Mouse (Mus musculus) ES-Bruce4 (cell line): ENCODE measurements around the gene Xndc1.

Source experiments
- CTCF ChIP-seq: IDR thresholded peaks from one replicate; pipeline ENCODE4 v1.8.1; 2011; ENCODE audit warnings: low read depth, low read length
- EP300 ChIP-seq: IDR thresholded peaks from 2 replicates; pipeline ENCODE4 v1.6.1; 2011; ENCODE audit warnings: low read depth, low read length; ENCODE audit not compliant: insufficient read depth
- POLR2A ChIP-seq: IDR thresholded peaks from one replicate; pipeline ENCODE4 v1.8.1; 2011; ENCODE audit warnings: low read length; ENCODE audit not compliant: insufficient read depth

DNA sequence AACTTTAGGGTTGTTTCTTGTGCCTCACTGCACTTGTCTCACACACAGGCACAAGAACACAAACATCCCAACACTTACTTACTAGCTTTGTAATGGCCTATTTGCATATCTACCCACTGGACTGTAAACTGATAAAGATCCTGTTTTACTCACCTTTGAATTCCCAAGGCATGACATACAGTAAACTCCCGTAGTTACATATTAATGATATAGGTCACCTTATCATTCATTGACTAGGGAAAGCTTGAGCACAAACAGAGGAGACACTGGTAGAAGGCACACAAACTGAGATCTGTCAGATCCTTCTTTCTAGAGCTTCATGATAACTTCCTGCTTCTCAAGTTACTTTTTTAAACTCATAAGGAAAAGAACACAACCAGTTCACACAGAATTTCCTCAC is 3.1 kb upstream of the Xndc1 start:
- no peak for TF ChIP-seq CTCF
- TF ChIP-seq EP300, result no peak
- TF ChIP-seq POLR2A, result no peak
